Mouse (Mus musculus) megakaryocyte, embryonic 14.5 days (primary cell): ENCODE measurements at regions not wholly inside any gene's neighbourhood (a gene's known extent, or its start where the extent isn't known, plus 50 kb on each side); places are given as distances from the start of the nearest gene placed in this dataset.

Source experiments
- H3K27me3 ChIP-seq: replicated peaks from 2 replicates; pipeline ENCODE3; 2012; ENCODE audit warnings: inconsistent platforms
- H3K36me3 ChIP-seq: replicated peaks from 2 replicates; pipeline ENCODE3; 2012; ENCODE audit warnings: low read length, inconsistent platforms, mixed read lengths
- H3K4me1 ChIP-seq: 2 replicates; pipeline ENCODE4 v1.6.1; 2012; ENCODE audit warnings: inconsistent platforms
- H3K4me3 ChIP-seq: replicated peaks from 2 replicates; pipeline ENCODE3; 2012; ENCODE audit warnings: moderate library complexity, mild to moderate bottlenecking, inconsistent platforms
- H3K9me3 ChIP-seq: 2 replicates; pipeline ENCODE4 v1.6.1; 2012; ENCODE audit warnings: inconsistent platforms
- FLI1 ChIP-seq: IDR thresholded peaks from 2 replicates; pipeline ENCODE4 v1.6.1; 2012; ENCODE audit warnings: low read length, inconsistent platforms, mixed read lengths
- GATA1 ChIP-seq: IDR thresholded peaks from 3 replicates; pipeline ENCODE4 v1.6.1; 2012; ENCODE audit warnings: mixed read lengths, low read length, inconsistent platforms, borderline replicate concordance

DNA sequence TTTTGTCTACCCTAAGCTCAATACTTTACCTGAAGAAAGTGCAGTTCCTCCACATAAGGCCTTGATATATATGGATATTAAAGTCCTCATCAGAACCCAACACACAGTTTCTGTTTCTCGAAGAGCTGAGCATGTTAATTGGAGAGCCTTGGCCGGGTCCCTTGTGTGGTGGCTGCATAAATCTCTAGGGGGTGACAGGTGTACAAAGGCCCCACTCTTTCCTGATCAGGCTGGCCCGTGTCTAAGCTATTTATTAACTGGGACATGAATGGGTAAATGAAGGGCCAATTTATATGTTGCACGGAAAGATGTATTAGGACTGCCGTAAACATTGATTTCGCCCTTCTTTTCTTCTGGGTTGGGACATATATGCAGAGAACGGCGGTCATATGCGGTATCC lies 136.8 kb downstream of the Tex29 start:
- TF ChIP-seq FLI1 (no peak), GATA1 (no peak)
- no peaks in the 10 kb centered on the region for H3K4me1 ChIP-seq
- H3K4me3 ChIP-seq: no peak overlapping the region
- H3K36me3 ChIP-seq: no peaks in the 10 kb centered on the region
- H3K9me3 ChIP-seq: peaks cover 5% of the 10 kb centered on the region
- peaks cover 20% of the 10 kb centered on the region for H3K27me3 ChIP-seq

- H3K9me3 ChIP-seq: peaks cover 5% of the 10 kb centered on the region
- TF ChIP-seq GATA1 (no peak), FLI1 (no peak)
These were observed 138.8 kb downstream of the Tex29 start for GRCm38 (mm10) chr8:11979056-11979455.

GRCm38 (mm10) chr8:11981458-11981857 lies 141.2 kb downstream of the Tex29 start:
- H3K27me3 ChIP-seq: peaks cover 14% of the 10 kb centered on the region
- H3K4me1 ChIP-seq: peaks cover 5% of the 10 kb centered on the region
- H3K9me3 ChIP-seq: no peaks in the 10 kb centered on the region
- no peak overlapping the region for H3K4me3 ChIP-seq
- H3K36me3 ChIP-seq: no peaks in the 10 kb centered on the region
- TF ChIP-seq GATA1 (no peak), FLI1 (no peak)

More at GRCm38 (mm10) chr8:11979056-11979455, 138.8 kb downstream of the Tex29 start:
- Histone ChIP-seq H3K4me1 (no peaks in the 10 kb centered on the region), H3K36me3 (no peaks in the 10 kb centered on the region), H3K4me3 (no peak overlapping the region), H3K27me3 (peaks cover 13% of the 10 kb centered on the region)

DNA sequence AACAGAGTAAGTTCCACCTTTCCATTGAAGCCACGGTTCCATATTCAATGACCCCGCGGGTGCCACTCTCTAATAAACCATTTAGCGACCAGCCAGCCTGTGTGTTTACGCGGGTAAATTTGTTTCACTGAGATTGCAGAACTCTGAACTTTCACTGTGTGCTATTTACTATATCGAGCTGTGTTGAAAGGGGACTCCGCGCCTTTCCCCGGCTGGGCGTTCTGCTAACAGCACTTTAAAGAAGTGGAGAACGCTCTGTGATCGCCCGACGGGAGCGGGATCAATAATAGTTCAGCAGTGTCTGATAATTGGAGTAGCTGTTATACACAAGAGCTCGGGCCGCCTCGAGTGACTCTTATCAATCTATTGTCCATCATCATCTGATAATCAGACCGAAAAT lies 149.8 kb downstream of the Tex29 start:
- no peaks in the 10 kb centered on the region for H3K9me3 ChIP-seq
- H3K36me3 ChIP-seq: no peaks in the 10 kb centered on the region
- H3K4me3 ChIP-seq: no peak overlapping the region
- peaks cover 5% of the 10 kb centered on the region for H3K4me1 ChIP-seq
- TF ChIP-seq GATA1 (no peak), FLI1 (no peak)
- H3K27me3 ChIP-seq: peaks cover 7% of the 10 kb centered on the region

DNA sequence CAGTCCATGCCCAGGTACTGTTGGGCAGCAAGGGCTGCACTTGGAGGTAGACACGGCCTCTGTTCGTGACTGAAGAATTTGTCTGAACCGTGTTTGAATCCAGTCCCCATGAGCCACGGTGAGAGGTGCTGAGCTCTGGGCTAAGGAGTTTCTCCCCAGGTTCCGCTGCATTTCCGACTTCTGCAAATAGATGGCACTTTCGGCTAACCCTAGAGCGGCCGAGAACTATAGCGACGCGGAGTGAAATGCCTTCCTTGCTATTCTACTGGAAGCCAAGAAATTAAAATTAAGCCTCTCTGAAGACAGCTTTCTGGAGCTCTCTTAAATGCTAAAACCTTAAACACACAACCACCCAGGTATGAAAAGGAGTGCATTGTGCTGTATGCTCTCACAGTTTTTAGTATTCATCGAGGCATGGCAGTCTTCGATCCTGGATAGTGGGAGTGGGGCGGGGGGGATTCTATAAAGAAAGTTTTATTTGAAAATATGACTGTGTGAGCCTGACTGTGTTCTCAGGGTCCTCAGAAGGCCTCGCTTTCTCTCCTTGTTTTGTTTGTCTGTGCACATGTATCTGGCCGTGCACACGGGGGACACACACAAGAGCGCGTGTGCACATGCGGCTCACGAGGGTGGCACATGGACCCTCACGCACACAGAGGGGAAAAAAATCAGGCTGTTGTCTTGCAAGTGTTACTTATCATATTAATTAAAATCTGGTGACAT lies 159.6 kb downstream of the Tex29 start:
- H3K36me3 ChIP-seq: no peaks in the 10 kb centered on the region
- H3K27me3 ChIP-seq: peaks cover 49% of the 10 kb centered on the region
- H3K4me3 ChIP-seq: no peak overlapping the region
- H3K4me1 ChIP-seq: no peaks in the 10 kb centered on the region
- TF ChIP-seq GATA1 (no peak), FLI1 (no peak)
- H3K9me3 ChIP-seq: no peaks in the 10 kb centered on the region

GRCm38 (mm10) chr8:12000459-12000789 lies 160.2 kb downstream of the Tex29 start:
- Histone ChIP-seq H3K9me3 (no peaks in the 10 kb centered on the region), H3K4me3 (no peak overlapping the region), H3K36me3 (no peaks in the 10 kb centered on the region), H3K27me3 (peaks cover 46% of the 10 kb centered on the region), H3K4me1 (no peaks in the 10 kb centered on the region)
- TF ChIP-seq FLI1: no peak
- TF ChIP-seq GATA1: no peak

- Histone ChIP-seq H3K36me3 (no peaks in the 10 kb centered on the region), H3K27me3 (peaks cover 31% of the 10 kb centered on the region), H3K4me3 (no peak overlapping the region), H3K9me3 (no peaks in the 10 kb centered on the region), H3K4me1 (no peaks in the 10 kb centered on the region)
- TF ChIP-seq GATA1 (no peak), FLI1 (no peak)
These were observed 164.0 kb downstream of the Tex29 start for GRCm38 (mm10) chr8:12004241-12004640.

DNA sequence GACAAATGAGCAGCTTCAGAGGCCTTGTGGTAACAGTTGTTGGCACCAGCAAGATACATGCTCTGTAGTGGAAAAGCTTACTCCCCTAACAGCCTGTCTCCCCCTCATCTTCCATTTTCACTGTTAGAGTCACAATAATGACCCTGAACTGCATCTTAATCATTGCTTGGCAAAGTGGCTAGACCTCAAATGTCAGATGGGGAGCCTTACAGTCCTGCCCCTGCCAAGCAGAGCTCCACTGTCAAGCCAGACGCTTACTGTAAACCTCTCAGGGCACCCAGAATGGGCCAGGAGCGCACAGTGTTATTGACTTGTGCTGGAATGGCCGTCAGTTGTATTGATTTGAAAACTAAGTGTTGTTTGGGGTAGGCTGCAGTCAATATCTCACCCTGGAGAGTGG lies 172.5 kb downstream of the Tex29 start:
- TF ChIP-seq FLI1 (no peak), GATA1 (no peak)
- Histone ChIP-seq H3K36me3 (no peaks in the 10 kb centered on the region), H3K27me3 (peaks cover 11% of the 10 kb centered on the region), H3K4me3 (no peak overlapping the region), H3K9me3 (no peaks in the 10 kb centered on the region), H3K4me1 (no peaks in the 10 kb centered on the region)

GRCm38 (mm10) chr8:12017750-12018149 lies 177.5 kb downstream of the Tex29 start:
- Histone ChIP-seq H3K36me3 (no peaks in the 10 kb centered on the region), H3K27me3 (peaks cover 7% of the 10 kb centered on the region), H3K9me3 (peaks cover 7% of the 10 kb centered on the region), H3K4me3 (no peak overlapping the region), H3K4me1 (peaks cover 5% of the 10 kb centered on the region; the same call in 1 of the 2 replicates)
- TF ChIP-seq GATA1 (no peak), FLI1 (no peak)

GRCm38 (mm10) chr8:12019272-12019671 lies 179.0 kb downstream of the Tex29 start:
- H3K4me3 ChIP-seq: no peak overlapping the region
- peaks cover 5% of the 10 kb centered on the region; the same call in 1 of the 2 replicates for H3K4me1 ChIP-seq
- no peak for TF ChIP-seq GATA1
- no peak for TF ChIP-seq FLI1
- H3K9me3 ChIP-seq: peaks cover 11% of the 10 kb centered on the region
- H3K27me3 ChIP-seq: peaks cover 6% of the 10 kb centered on the region
- no peaks in the 10 kb centered on the region for H3K36me3 ChIP-seq
